Mouse (Mus musculus) forebrain, embryonic 15.5 days (tissue): ENCODE data around the gene Nmrk1. TPM values are rescaled to one million over a fixed set of nuclear protein-coding genes. Genes with fewer than 3 reads are reported as not detected.

Experiments
- ATAC-seq: fragments of 200-750 bp; cut with Nextera tagmentation; replicated peaks from 2 replicates; pipeline ENCODE4 v1.8.0; 2017; ENCODE audit warnings: mild to moderate bottlenecking, moderate TSS enrichment, moderate library complexity
- H3K27ac ChIP-seq: fragments of 300-500 bp; sonication (generic); replicated peaks from 2 replicates; pipeline ENCODE4 v1.5.1; 2015; ENCODE audit warnings: mild to moderate bottlenecking, inconsistent platforms
- H3K27me3 ChIP-seq: fragments of 300-500 bp; sonication (generic); 2 replicates; pipeline ENCODE4 v1.6.1; 2015; ENCODE audit warnings: inconsistent platforms
- H3K36me3 ChIP-seq: fragments of 300-500 bp; sonication (generic); 2 replicates; pipeline ENCODE4 v1.6.1; 2015; ENCODE audit warnings: mild to moderate bottlenecking, inconsistent platforms
- H3K4me1 ChIP-seq: fragments of 300-500 bp; sonication (generic); 2 replicates; pipeline ENCODE4 v1.6.1; 2015; ENCODE audit warnings: inconsistent platforms
- H3K4me2 ChIP-seq: fragments of 300-500 bp; sonication (generic); replicated peaks from 2 replicates; pipeline ENCODE4 v1.6.1; 2015; ENCODE audit warnings: mild to moderate bottlenecking, inconsistent platforms
- H3K4me3 ChIP-seq: fragments of 300-500 bp; sonication (generic); 2 replicates; pipeline ENCODE4 v1.5.1; 2015; ENCODE audit warnings: mild to moderate bottlenecking, inconsistent platforms
- H3K9ac ChIP-seq: fragments of 300-500 bp; sonication (generic); replicated peaks from 2 replicates; pipeline ENCODE4 v1.6.1; 2015; ENCODE audit warnings: mild to moderate bottlenecking, inconsistent platforms
- H3K9me3 ChIP-seq: fragments of 300-500 bp; sonication (generic); 2 replicates; pipeline ENCODE4 v1.6.1; 2016; ENCODE audit warnings: inconsistent platforms
- WGBS: fragments of 180-500 bp; shearing (Covaris S2); methylation state at CpG from one replicate; pipeline ENCODE4 v1.1.7; 2015; ENCODE audit warnings: mixed read lengths; 5-methylcytosine and 5-hydroxymethylcytosine counted together
- polyA plus RNA-seq: library from polyadenylated mRNA; unstranded; fragments of >200 nt; fragmentation: Nextera tagmentation; extraction: Ambion mirVana; gene quantifications from 2 replicates; pipeline ENCODE4 v1.2.1, GENCODE M21; 2015

Nmrk1 gene
- polyA plus RNA-seq, 1 experiment from 2014 or later = 6.0 TPM

GRCm38 (mm10) chr19:18596876-18597275 lies 34.9 kb upstream of the Nmrk1 start:
- no peaks in the 10 kb centered on the region for H3K9me3 ChIP-seq
- no peak overlapping the region for H3K9ac ChIP-seq
- H3K36me3 ChIP-seq = no peaks in the 10 kb centered on the region
- H3K4me1 ChIP-seq = no peaks in the 10 kb centered on the region
- ATAC-seq = no peak
- H3K27ac ChIP-seq = no peak overlapping the region
- no peaks in the 10 kb centered on the region for H3K27me3 ChIP-seq
- no peak overlapping the region for H3K4me2 ChIP-seq
- H3K4me3 ChIP-seq = no peak overlapping the region
- WGBS = 92% methylated on average over 5 of the region's 5 CpGs

GRCm38 (mm10) chr19:18597772-18598171 lies 34.0 kb upstream of the Nmrk1 start:
- Histone ChIP-seq H3K9ac (no peak overlapping the region), H3K36me3 (no peaks in the 10 kb centered on the region), H3K9me3 (no peaks in the 10 kb centered on the region), H3K27me3 (no peaks in the 10 kb centered on the region), H3K4me1 (no peaks in the 10 kb centered on the region), H3K4me2 (no peak overlapping the region), H3K4me3 (no peak overlapping the region), H3K27ac (no peak overlapping the region)
- no peak for ATAC-seq
- 88% methylated on average over 6 of the region's 6 CpGs for WGBS

GRCm38 (mm10) chr19:18598265-18598926 lies 33.4 kb upstream of the Nmrk1 start:
- no peaks in the 10 kb centered on the region for H3K36me3 ChIP-seq
- H3K4me1 ChIP-seq = no peaks in the 10 kb centered on the region
- no peak overlapping the region for H3K4me3 ChIP-seq
- no peak overlapping the region for H3K4me2 ChIP-seq
- 91% methylated on average over 3 of the region's 3 CpGs for WGBS
- no peaks in the 10 kb centered on the region for H3K27me3 ChIP-seq
- no peak overlapping the region for H3K27ac ChIP-seq
- H3K9ac ChIP-seq = no peak overlapping the region
- ATAC-seq = no peak
- H3K9me3 ChIP-seq = no peaks in the 10 kb centered on the region

GRCm38 (mm10) chr19:18599051-18599450 lies 32.7 kb upstream of the Nmrk1 start:
- H3K36me3 ChIP-seq = no peaks in the 10 kb centered on the region
- 85% methylated on average over 8 of the region's 8 CpGs for WGBS
- no peak for ATAC-seq
- no peaks in the 10 kb centered on the region for H3K27me3 ChIP-seq
- no peak overlapping the region for H3K9ac ChIP-seq
- H3K4me3 ChIP-seq = no peak overlapping the region
- no peak overlapping the region for H3K4me2 ChIP-seq
- no peaks in the 10 kb centered on the region for H3K9me3 ChIP-seq
- H3K4me1 ChIP-seq = no peaks in the 10 kb centered on the region
- no peak overlapping the region for H3K27ac ChIP-seq

GRCm38 (mm10) chr19:18599650-18600049 lies 32.1 kb upstream of the Nmrk1 start:
- WGBS = 92% methylated on average over 5 of the region's 5 CpGs
- Histone ChIP-seq H3K4me2 (no peak overlapping the region), H3K27ac (no peak overlapping the region), H3K27me3 (no peaks in the 10 kb centered on the region), H3K36me3 (no peaks in the 10 kb centered on the region), H3K9ac (no peak overlapping the region), H3K4me1 (no peaks in the 10 kb centered on the region), H3K4me3 (no peak overlapping the region), H3K9me3 (no peaks in the 10 kb centered on the region)
- no peak for ATAC-seq

- Histone ChIP-seq H3K4me3 (no peak overlapping the region), H3K9me3 (no peaks in the 10 kb centered on the region), H3K4me1 (no peaks in the 10 kb centered on the region), H3K27me3 (no peaks in the 10 kb centered on the region), H3K27ac (no peak overlapping the region), H3K4me2 (no peak overlapping the region), H3K9ac (no peak overlapping the region), H3K36me3 (no peaks in the 10 kb centered on the region)
- ATAC-seq = no peak
- 95% methylated on average over 9 of the region's 9 CpGs for WGBS
Measured at GRCm38 (mm10) chr19:18600611-18601010, 31.1 kb upstream of the Nmrk1 start.

GRCm38 (mm10) chr19:18603011-18603410 lies 28.7 kb upstream of the Nmrk1 start:
- H3K4me2 ChIP-seq = no peak overlapping the region
- no peak overlapping the region for H3K9ac ChIP-seq
- H3K27ac ChIP-seq = no peak overlapping the region
- no peaks in the 10 kb centered on the region for H3K36me3 ChIP-seq
- no peak overlapping the region for H3K4me3 ChIP-seq
- H3K9me3 ChIP-seq = no peaks in the 10 kb centered on the region
- WGBS = 78% methylated on average over 6 of the region's 6 CpGs
- no peaks in the 10 kb centered on the region for H3K27me3 ChIP-seq
- ATAC-seq = no peak
- no peaks in the 10 kb centered on the region for H3K4me1 ChIP-seq

- ATAC-seq = no peak
- WGBS = 46% methylated on average over 7 of the region's 7 CpGs
Measured at GRCm38 (mm10) chr19:18607907-18608306, 23.8 kb upstream of the Nmrk1 start.

GRCm38 (mm10) chr19:18608975-18609374 lies 22.8 kb upstream of the Nmrk1 start:
- Histone ChIP-seq H3K4me3 (no peak overlapping the region), H3K9ac (no peak overlapping the region), H3K27ac (no peak overlapping the region), H3K4me1 (no peaks in the 10 kb centered on the region), H3K9me3 (no peaks in the 10 kb centered on the region), H3K4me2 (no peak overlapping the region), H3K27me3 (no peaks in the 10 kb centered on the region), H3K36me3 (no peaks in the 10 kb centered on the region)
- ATAC-seq = no peak
- 80% methylated on average over 6 of the region's 6 CpGs for WGBS

More at GRCm38 (mm10) chr19:18607907-18608306, 23.8 kb upstream of the Nmrk1 start:
- no peaks in the 10 kb centered on the region for H3K27me3 ChIP-seq
- H3K9ac ChIP-seq = no peak overlapping the region
- H3K9me3 ChIP-seq = no peaks in the 10 kb centered on the region
- H3K27ac ChIP-seq = no peak overlapping the region
- no peak overlapping the region for H3K4me2 ChIP-seq
- H3K36me3 ChIP-seq = no peaks in the 10 kb centered on the region
- no peak overlapping the region for H3K4me3 ChIP-seq
- H3K4me1 ChIP-seq = no peaks in the 10 kb centered on the region

- WGBS = 86% methylated on average over 7 of the region's 7 CpGs
- H3K9ac ChIP-seq = no peak overlapping the region
- no peak overlapping the region for H3K4me3 ChIP-seq
- H3K9me3 ChIP-seq = no peaks in the 10 kb centered on the region
- H3K27ac ChIP-seq = no peak overlapping the region
- ATAC-seq = no peak
- H3K4me2 ChIP-seq = no peak overlapping the region
- H3K27me3 ChIP-seq = no peaks in the 10 kb centered on the region
- H3K36me3 ChIP-seq = no peaks in the 10 kb centered on the region
- no peaks in the 10 kb centered on the region for H3K4me1 ChIP-seq
Measured at GRCm38 (mm10) chr19:18614337-18614736, 17.4 kb upstream of the Nmrk1 start.

GRCm38 (mm10) chr19:18615680-18616240 lies 16.0 kb upstream of the Nmrk1 start:
- no peak overlapping the region for H3K9ac ChIP-seq
- H3K4me1 ChIP-seq = no peaks in the 10 kb centered on the region
- no peak overlapping the region for H3K27ac ChIP-seq
- H3K36me3 ChIP-seq = no peaks in the 10 kb centered on the region
- 79% methylated on average over 9 of the region's 9 CpGs for WGBS
- H3K9me3 ChIP-seq = no peaks in the 10 kb centered on the region
- no peak overlapping the region for H3K4me2 ChIP-seq
- no peak overlapping the region for H3K4me3 ChIP-seq
- H3K27me3 ChIP-seq = no peaks in the 10 kb centered on the region
- no peak for ATAC-seq

- Histone ChIP-seq H3K4me2 (no peak overlapping the region), H3K27ac (no peak overlapping the region), H3K4me1 (no peaks in the 10 kb centered on the region), H3K36me3 (no peaks in the 10 kb centered on the region), H3K27me3 (no peaks in the 10 kb centered on the region), H3K4me3 (no peak overlapping the region), H3K9ac (no peak overlapping the region), H3K9me3 (no peaks in the 10 kb centered on the region)
- WGBS = 100% methylated on average over 1 of the region's 1 CpGs
- no peak for ATAC-seq
Measured at GRCm38 (mm10) chr19:18617504-18617903, 14.2 kb upstream of the Nmrk1 start.

- H3K9me3 ChIP-seq = no peaks in the 10 kb centered on the region
- ATAC-seq = no peak
- WGBS = 82% methylated on average over 5 of the region's 5 CpGs
Measured at GRCm38 (mm10) chr19:18619060-18619459, 12.7 kb upstream of the Nmrk1 start.

More at GRCm38 (mm10) chr19:18619060-18619459, 12.7 kb upstream of the Nmrk1 start:
- Histone ChIP-seq H3K4me3 (no peak overlapping the region), H3K9ac (no peak overlapping the region), H3K36me3 (no peaks in the 10 kb centered on the region), H3K4me1 (no peaks in the 10 kb centered on the region), H3K4me2 (no peak overlapping the region), H3K27me3 (no peaks in the 10 kb centered on the region), H3K27ac (no peak overlapping the region)
